10 mouse cellular contexts compared by ENCODE assay signal in the genomic region with DNA sequence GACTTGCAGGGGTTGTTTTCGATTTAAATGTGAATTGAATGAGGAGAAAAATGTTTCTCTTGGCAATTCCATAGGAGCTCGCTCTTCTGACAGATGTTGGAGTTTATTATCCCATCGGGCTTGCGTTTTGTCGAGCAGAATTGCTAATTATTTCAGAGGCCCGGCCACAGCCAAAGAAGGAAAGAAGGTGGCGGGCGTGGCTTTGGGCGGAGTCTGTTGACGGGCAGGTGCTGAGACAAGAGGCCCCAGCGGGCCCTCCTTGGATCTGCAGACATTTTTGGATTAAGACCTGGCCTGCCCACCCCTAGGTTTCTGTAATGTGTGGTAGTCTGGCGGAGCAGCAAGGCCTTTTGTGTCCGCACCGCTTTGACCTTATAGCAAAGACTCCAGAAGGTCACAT. TPM values are rescaled to one million over a fixed set of nuclear protein-coding genes. Genes with fewer than 3 reads are reported as not detected.
DNase-seq lines count a peak whose midpoint lies in the region; ATAC-seq lines count a peak whose summit lies in the region.
"Had no signal": no experiment of that assay in that cellular context is flagged by ENCODE, and none has a peak within 500 bp of the region (broad histone marks: within the 10 kb centered on the region; RNA-seq: fewer than 3 reads in every experiment).

No protein-coding gene starts in this region.

- H3K36me3 ChIP-seq in embryonic facial prominence, embryonic 10.5 days (replicated peaks): no peaks in the 10 kb centered on the region
- H3K36me3 ChIP-seq in intestine, embryonic 15.5 days: no peaks in the 10 kb centered on the region
- no peaks in the 10 kb centered on the region for H3K36me3 ChIP-seq in neural tube, embryonic 12.5 days

- 3% methylated on average over 14 of the region's 14 CpGs for WGBS in embryonic facial prominence, embryonic 10.5 days
- WGBS in intestine, embryonic 15.5 days: 20% methylated on average over 14 of the region's 14 CpGs
- WGBS in neural tube, embryonic 12.5 days: 7% methylated on average over 14 of the region's 14 CpGs

- H3K4me2 ChIP-seq in intestine, embryonic 15.5 days (replicated peaks): peak overlapping the region; percentile 22; the same call in 1 of the 2 replicates
- H3K4me2 ChIP-seq in neural tube, embryonic 12.5 days (replicated peaks): peak overlapping the region; percentile 39

- peak overlapping the region; percentile 38 for H3K4me3 ChIP-seq in embryonic facial prominence, embryonic 10.5 days
- H3K4me3 ChIP-seq in intestine, embryonic 15.5 days (replicated peaks): no peak overlapping the region
- H3K4me3 ChIP-seq in neural tube, embryonic 12.5 days: no peak overlapping the region

- peak; percentile 37 to 51 for DNase-seq in kidney, postnatal 4 days
- DNase-seq in kidney, adult 8-10 months: no peak
- DNase-seq in embryonic facial prominence, embryonic 10.5 days (ENCODE audit: low spot score): peak; percentile 63
- no peak for DNase-seq in yolk sac, embryonic 10.5 days (ENCODE audit: low spot score)
- no peak for DNase-seq in spleen, postnatal 4 days (ENCODE audit: low spot score in 2 of 2)
- no peak for DNase-seq in lung, postnatal 36 days
- DNase-seq: cerebellum, adult 2 months had no signal

- H3K27me3 ChIP-seq in embryonic facial prominence, embryonic 10.5 days (replicated peaks; ENCODE audit: low read depth, poor library complexity, severe bottlenecking): peaks cover 54% of the 10 kb centered on the region
- H3K27me3 ChIP-seq in intestine, embryonic 15.5 days (replicated peaks): peaks cover 8% of the 10 kb centered on the region; the same call in 1 of the 2 replicates
- H3K27me3 ChIP-seq in neural tube, embryonic 12.5 days (replicated peaks): no peaks in the 10 kb centered on the region

- no peak for ATAC-seq in intestine, embryonic 15.5 days
- ATAC-seq in neural tube, embryonic 12.5 days (ENCODE audit: low FRiP score, low read depth): no peak
- ATAC-seq: lung, postnatal 0 days had no signal

- H3K4me1 ChIP-seq in embryonic facial prominence, embryonic 10.5 days: peaks cover 51% of the 10 kb centered on the region
- no peaks in the 10 kb centered on the region for H3K4me1 ChIP-seq in intestine, embryonic 15.5 days (replicated peaks)
- H3K4me1 ChIP-seq in neural tube, embryonic 12.5 days: peaks cover 40% of the 10 kb centered on the region

- H3K27ac ChIP-seq in embryonic facial prominence, embryonic 10.5 days (replicated peaks): peak overlapping the region; percentile 81
- no peak overlapping the region for H3K27ac ChIP-seq in intestine, embryonic 15.5 days
- peak overlapping the region; percentile 51 for H3K27ac ChIP-seq in neural tube, embryonic 12.5 days

- H3K9me3 ChIP-seq in embryonic facial prominence, embryonic 10.5 days: no peaks in the 10 kb centered on the region
- no peaks in the 10 kb centered on the region for H3K9me3 ChIP-seq in intestine, embryonic 15.5 days
- H3K9me3 ChIP-seq in neural tube, embryonic 12.5 days: no peaks in the 10 kb centered on the region

- no peak overlapping the region for H3K9ac ChIP-seq in intestine, embryonic 15.5 days
- H3K9ac ChIP-seq in neural tube, embryonic 12.5 days: no peak overlapping the region

RNA-seq across cellular contexts. Expression of gene Tmem115, which starts 54.2 kb away (rescaled TPM):
- polyA plus RNA-seq in embryonic facial prominence, embryonic 10.5 days (2016; fragmentation: Nextera tagmentation; extraction: Ambion mirVana): 37.9 and 39.3 TPM in 2 replicates
- polyA plus RNA-seq in intestine, embryonic 15.5 days (2015; fragmentation: Nextera tagmentation; extraction: Ambion mirVana): 42.2 and 43.0 TPM in 2 replicates
- polyA plus RNA-seq in neural tube, embryonic 12.5 days (2016; fragmentation: Nextera tagmentation; extraction: Ambion mirVana): 46.7 and 48.4 TPM in 2 replicates

Comparison
In these comparisons a context has a peak if more than half of its experiments do, and no peak if none do; other contexts are left out.
1. DNase-seq: peak in kidney, postnatal 4 days (2 of 2) and embryonic facial prominence, embryonic 10.5 days (single experiment); none in kidney, adult 8-10 months (0 of 2), yolk sac, embryonic 10.5 days (single experiment), spleen, postnatal 4 days (0 of 2) and lung, postnatal 36 days (single experiment).